Mouse (Mus musculus): ENCODE results near the gene Arhgap24. TPM values are rescaled to one million over a fixed set of nuclear protein-coding genes. Genes with fewer than 3 reads are reported as not detected.

Arhgap24 gene
- total and polyA plus RNA-seq, 2 experiments: 4.6 to 6.9 TPM

DNA sequence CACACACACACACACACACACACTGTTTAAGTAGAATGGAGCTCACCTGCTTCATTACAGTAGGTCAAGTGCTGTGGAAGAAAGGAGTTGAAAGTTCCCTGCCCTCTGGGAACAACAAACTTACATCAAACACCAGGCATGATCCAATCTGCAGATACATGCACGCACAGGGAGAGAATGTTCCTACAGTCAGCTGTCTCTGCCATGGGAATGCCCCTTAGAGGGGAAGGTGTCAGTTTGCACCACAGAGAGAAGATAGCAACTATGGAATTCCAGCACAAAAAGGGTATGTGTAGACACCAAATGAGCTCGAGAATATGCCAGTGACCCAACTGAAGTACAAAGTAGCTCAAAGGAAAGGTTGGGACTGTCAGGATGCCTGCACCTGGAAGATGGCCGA is 69.0 kb downstream of the Arhgap24 start:
- H3K27ac ChIP-seq (replicated peaks; ENCODE audit: insufficient read depth, low read depth, low read length): no peak overlapping the region
- H3K79me2 ChIP-seq (ENCODE audit: control insufficient read depth, insufficient read depth, low read length): no peaks in the 10 kb centered on the region; the same call in 1 of the 2 replicates
- no peak for TF ChIP-seq POLR2A (IDR thresholded peaks at IDR 0.05; ENCODE audit: extremely low read depth, insufficient read depth, low read length)
- no peak for TF ChIP-seq CTCF (IDR thresholded peaks at IDR 0.05; ENCODE audit: low read depth, low read length)
- H3K27me3 ChIP-seq (ENCODE audit: control insufficient read depth, insufficient read depth, low read length): no peaks in the 10 kb centered on the region
- WGBS: 84% methylated on average over 3 of the region's 3 CpGs
- no peak for DNase-seq (ENCODE audit: extremely low read depth, low read depth, low spot score)
- H3K4me3 ChIP-seq (ENCODE audit: insufficient read depth, low read depth, low read length): no peak overlapping the region
- H3K36me3 ChIP-seq (ENCODE audit: control insufficient read depth, insufficient read depth, low read length): no peaks in the 10 kb centered on the region
- H3K9ac ChIP-seq (ENCODE audit: low read depth, low read length): no peak overlapping the region
- peaks cover 2% of the 10 kb centered on the region; the same call in 1 of the 2 replicates for H3K4me1 ChIP-seq (ENCODE audit: control insufficient read depth, insufficient read depth, low read length)

DNA sequence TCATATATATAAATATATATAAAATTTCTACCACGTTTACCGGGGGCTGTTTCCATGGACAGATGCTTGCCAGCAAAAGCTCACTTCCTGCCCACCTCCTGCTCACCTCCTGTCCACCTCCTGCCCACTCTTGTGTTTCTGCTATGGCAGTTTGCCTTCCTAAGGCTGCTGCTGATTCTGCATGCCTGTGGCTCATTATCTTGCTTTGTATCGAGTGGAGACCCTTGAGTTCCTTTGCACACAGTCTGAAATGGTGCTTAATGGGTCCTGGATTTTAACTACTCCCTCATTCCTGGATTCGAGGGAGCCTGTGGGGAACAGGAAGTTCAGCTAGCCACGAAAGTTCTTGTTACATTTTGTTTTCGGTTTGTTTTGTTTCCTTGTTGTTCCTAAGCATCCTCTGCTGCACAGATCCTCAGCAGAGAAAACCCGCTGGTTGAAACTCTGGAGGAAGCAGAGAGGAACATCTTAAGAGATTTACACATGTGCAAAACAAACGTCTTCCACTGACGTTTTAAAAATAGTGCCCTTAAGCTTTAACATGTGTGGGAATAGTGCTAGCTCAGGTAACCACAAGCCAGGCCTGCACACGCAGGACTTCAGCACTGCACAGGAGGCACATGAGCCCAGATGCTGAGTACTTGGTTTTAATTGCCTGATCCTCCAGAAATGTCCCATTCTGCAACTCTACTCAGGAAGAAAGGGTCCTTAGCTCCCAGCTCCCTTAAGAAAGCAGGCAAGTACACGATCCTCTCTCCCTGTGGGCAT is 69.9 kb downstream of the Arhgap24 start:
- Histone ChIP-seq H3K27me3 (ENCODE audit: control insufficient read depth, insufficient read depth, low read length) (no peaks in the 10 kb centered on the region), H3K4me1 (ENCODE audit: control insufficient read depth, insufficient read depth, low read length) (peaks cover 4% of the 10 kb centered on the region; the same call in 1 of the 2 replicates), H3K9ac (ENCODE audit: low read depth, low read length) (no peak overlapping the region), H3K27ac (replicated peaks; ENCODE audit: insufficient read depth, low read depth, low read length) (no peak overlapping the region), H3K79me2 (ENCODE audit: control insufficient read depth, insufficient read depth, low read length) (no peaks in the 10 kb centered on the region; the same call in 1 of the 2 replicates), H3K36me3 (ENCODE audit: control insufficient read depth, insufficient read depth, low read length) (no peaks in the 10 kb centered on the region), H3K4me3 (ENCODE audit: insufficient read depth, low read depth, low read length) (no peak overlapping the region)
- DNase-seq (ENCODE audit: extremely low read depth, low read depth, low spot score): no peak
- WGBS: 63% methylated on average over 11 of the region's 11 CpGs
- TF ChIP-seq POLR2A (IDR thresholded peaks at IDR 0.05; ENCODE audit: extremely low read depth, insufficient read depth, low read length) (no peak), CTCF (IDR thresholded peaks at IDR 0.05; ENCODE audit: low read depth, low read length) (no peak)

DNA sequence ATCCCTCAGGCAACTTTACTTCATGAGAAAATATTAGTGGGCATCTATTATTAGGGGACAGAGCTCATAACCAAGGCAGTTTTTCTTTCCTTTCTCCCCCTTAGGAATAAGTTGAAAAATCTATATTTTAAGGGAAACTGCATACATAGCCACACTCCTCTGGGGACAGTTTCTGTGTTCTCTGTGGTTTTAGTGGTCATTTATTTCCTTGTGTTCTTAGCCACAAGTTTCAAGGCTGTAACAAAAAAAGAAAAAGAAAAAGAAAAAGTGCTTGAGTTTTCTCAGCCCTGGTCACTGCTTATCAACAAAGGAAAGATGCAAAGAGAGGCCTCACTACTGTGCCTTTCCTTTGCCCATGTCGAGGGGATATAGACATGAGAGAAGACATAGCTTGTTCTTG is 71.3 kb downstream of the Arhgap24 start:
- H3K79me2 ChIP-seq (ENCODE audit: control insufficient read depth, insufficient read depth, low read length): no peaks in the 10 kb centered on the region; the same call in 1 of the 2 replicates
- no peak overlapping the region for H3K9ac ChIP-seq (ENCODE audit: low read depth, low read length)
- H3K27ac ChIP-seq (replicated peaks; ENCODE audit: insufficient read depth, low read depth, low read length): no peak overlapping the region
- no peaks in the 10 kb centered on the region for H3K27me3 ChIP-seq (ENCODE audit: control insufficient read depth, insufficient read depth, low read length)
- no peak overlapping the region for H3K4me3 ChIP-seq (ENCODE audit: insufficient read depth, low read depth, low read length)
- 88% methylated on average over 1 of the region's 1 CpGs for WGBS
- H3K4me1 ChIP-seq (ENCODE audit: control insufficient read depth, insufficient read depth, low read length): peaks cover 10% of the 10 kb centered on the region
- no peaks in the 10 kb centered on the region for H3K36me3 ChIP-seq (ENCODE audit: control insufficient read depth, insufficient read depth, low read length)
- TF ChIP-seq CTCF (IDR thresholded peaks at IDR 0.05; ENCODE audit: low read depth, low read length) (no peak), POLR2A (IDR thresholded peaks at IDR 0.05; ENCODE audit: extremely low read depth, insufficient read depth, low read length) (no peak)
- DNase-seq (ENCODE audit: extremely low read depth, low read depth, low spot score): no peak

DNA sequence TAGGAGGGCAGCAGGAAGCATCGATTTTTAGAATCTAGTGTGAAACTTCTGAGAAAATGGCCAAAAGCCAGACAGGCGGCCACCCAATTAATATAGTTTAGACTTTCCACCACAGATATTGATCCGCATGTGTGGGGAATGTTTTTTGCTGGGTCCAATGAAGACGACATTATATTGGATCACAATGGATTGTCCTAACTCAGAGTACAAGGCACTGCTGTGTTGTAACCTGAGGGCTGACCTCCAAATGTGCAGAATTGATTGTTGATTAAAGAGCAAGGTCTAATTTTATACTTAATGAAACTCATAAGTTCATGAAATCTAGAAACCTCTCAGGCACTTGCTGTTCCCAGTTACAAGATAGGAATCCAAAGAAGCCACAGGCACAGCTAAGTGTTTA is 74.8 kb downstream of the Arhgap24 start:
- DNase-seq (ENCODE audit: extremely low read depth, low read depth, low spot score): peak; percentile 99
- Histone ChIP-seq H3K79me2 (ENCODE audit: control insufficient read depth, insufficient read depth, low read length) (no peaks in the 10 kb centered on the region), H3K4me3 (ENCODE audit: insufficient read depth, low read depth, low read length) (no peak overlapping the region), H3K4me1 (ENCODE audit: control insufficient read depth, insufficient read depth, low read length) (peaks cover 12% of the 10 kb centered on the region), H3K36me3 (ENCODE audit: control insufficient read depth, insufficient read depth, low read length) (no peaks in the 10 kb centered on the region), H3K9ac (ENCODE audit: low read depth, low read length) (no peak overlapping the region), H3K27ac (replicated peaks; ENCODE audit: insufficient read depth, low read depth, low read length) (peak overlapping the region; percentile 61; the same call in 1 of the 2 replicates), H3K27me3 (ENCODE audit: control insufficient read depth, insufficient read depth, low read length) (no peaks in the 10 kb centered on the region)
- no peak for TF ChIP-seq CTCF (IDR thresholded peaks at IDR 0.05; ENCODE audit: low read depth, low read length)
- TF ChIP-seq POLR2A (IDR thresholded peaks at IDR 0.05; ENCODE audit: extremely low read depth, insufficient read depth, low read length): no peak
- 27% methylated on average over 4 of the region's 4 CpGs for WGBS

DNA sequence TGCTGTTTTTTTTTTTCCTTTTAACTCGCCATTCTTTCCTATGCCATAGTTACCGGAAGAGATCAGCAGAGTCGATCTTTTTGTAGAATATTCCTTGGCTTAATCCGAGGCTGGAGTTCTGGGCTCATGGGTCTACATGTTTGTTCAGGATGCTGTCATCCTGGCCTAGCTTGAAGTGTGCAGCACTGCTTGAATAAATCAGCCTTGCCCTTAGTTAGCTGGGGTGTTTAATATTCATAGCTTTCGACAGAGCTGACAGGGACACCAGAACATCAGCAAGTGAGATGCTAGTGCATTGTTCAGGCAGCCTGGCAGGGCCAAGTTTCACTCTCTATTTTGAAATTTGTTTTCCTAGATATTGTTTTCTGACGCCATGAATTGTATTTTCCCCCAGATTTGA is 79.1 kb downstream of the Arhgap24 start:
- Histone ChIP-seq H3K4me1 (ENCODE audit: control insufficient read depth, insufficient read depth, low read length) (peaks cover 16% of the 10 kb centered on the region), H3K9ac (ENCODE audit: low read depth, low read length) (no peak overlapping the region), H3K27ac (replicated peaks; ENCODE audit: insufficient read depth, low read depth, low read length) (no peak overlapping the region), H3K36me3 (ENCODE audit: control insufficient read depth, insufficient read depth, low read length) (no peaks in the 10 kb centered on the region), H3K4me3 (ENCODE audit: insufficient read depth, low read depth, low read length) (no peak overlapping the region), H3K27me3 (ENCODE audit: control insufficient read depth, insufficient read depth, low read length) (no peaks in the 10 kb centered on the region), H3K79me2 (ENCODE audit: control insufficient read depth, insufficient read depth, low read length) (no peaks in the 10 kb centered on the region)
- WGBS: 86% methylated on average over 6 of the region's 6 CpGs
- TF ChIP-seq CTCF (IDR thresholded peaks at IDR 0.05; ENCODE audit: low read depth, low read length): no peak
- TF ChIP-seq POLR2A (IDR thresholded peaks at IDR 0.05; ENCODE audit: extremely low read depth, insufficient read depth, low read length): no peak
- DNase-seq (ENCODE audit: extremely low read depth, low read depth, low spot score): no peak

DNA sequence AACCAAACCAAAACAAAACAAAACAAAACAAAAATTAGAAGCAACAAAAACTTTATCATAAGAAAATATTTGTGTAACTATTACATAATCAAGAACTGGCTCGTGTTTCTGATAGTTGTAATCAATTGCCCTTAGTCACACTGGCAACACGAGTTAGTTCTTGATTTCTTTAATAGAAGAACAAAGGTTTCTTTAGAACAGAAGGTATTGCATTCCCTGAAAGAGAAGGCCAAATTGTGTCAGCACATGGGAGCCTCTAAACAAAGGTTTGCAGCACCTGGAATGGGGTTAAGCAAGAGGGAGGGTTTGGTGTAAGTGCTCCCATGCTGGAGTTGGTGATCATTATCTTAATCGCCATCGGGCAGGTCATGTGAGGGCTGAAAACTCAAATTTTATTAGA is 82.8 kb downstream of the Arhgap24 start:
- Histone ChIP-seq H3K27ac (replicated peaks; ENCODE audit: insufficient read depth, low read depth, low read length) (no peak overlapping the region), H3K9ac (ENCODE audit: low read depth, low read length) (no peak overlapping the region), H3K4me1 (ENCODE audit: control insufficient read depth, insufficient read depth, low read length) (peaks cover 4% of the 10 kb centered on the region; the same call in 1 of the 2 replicates), H3K79me2 (ENCODE audit: control insufficient read depth, insufficient read depth, low read length) (no peaks in the 10 kb centered on the region; the same call in 1 of the 2 replicates), H3K36me3 (ENCODE audit: control insufficient read depth, insufficient read depth, low read length) (no peaks in the 10 kb centered on the region), H3K4me3 (ENCODE audit: insufficient read depth, low read depth, low read length) (no peak overlapping the region), H3K27me3 (ENCODE audit: control insufficient read depth, insufficient read depth, low read length) (no peaks in the 10 kb centered on the region)
- TF ChIP-seq CTCF (IDR thresholded peaks at IDR 0.05; ENCODE audit: low read depth, low read length) (no peak), POLR2A (IDR thresholded peaks at IDR 0.05; ENCODE audit: extremely low read depth, insufficient read depth, low read length) (no peak)
- peak; percentile 92 for DNase-seq (ENCODE audit: extremely low read depth, low read depth, low spot score)
- WGBS: 19% methylated on average over 4 of the region's 4 CpGs
